Mouse (Mus musculus) stomach, postnatal 0 days (tissue): ENCODE results near the gene Il18bp. TPM values are rescaled to one million over a fixed set of nuclear protein-coding genes. Genes with fewer than 3 reads are reported as not detected.
"Not testable (repeated sequence)": the region's sequence is repeated elsewhere in the genome, so short reads cannot be mapped to it uniquely, and the experiment has no call there.

Experiments
- ATAC-seq: fragments of 200-750 bp; cut with Nextera tagmentation; 2 replicates; pipeline ENCODE4 v1.8.0; 2017; ENCODE audit not compliant: low FRiP score, low TSS enrichment
- DNase-seq: peaks from one replicate; pipeline ENCODE4 v3.0.0-alpha.2; 2016; ENCODE audit warnings: low spot score
- H3K27ac ChIP-seq: fragments of 300-500 bp; sonication (generic); replicated peaks from 2 replicates; pipeline ENCODE4 v1.5.1; 2014; ENCODE audit warnings: mild to moderate bottlenecking, control low read depth
- H3K27me3 ChIP-seq: fragments of 300-500 bp; sonication (generic); 2 replicates; pipeline ENCODE4 v1.6.1; 2014; ENCODE audit warnings: low read length; ENCODE audit not compliant: control insufficient read depth, insufficient read depth
- H3K36me3 ChIP-seq: fragments of 300-500 bp; sonication (generic); 2 replicates; pipeline ENCODE4 v1.6.1; 2014; ENCODE audit warnings: low read length, mixed read lengths; ENCODE audit not compliant: control insufficient read depth, insufficient read depth
- H3K4me1 ChIP-seq: fragments of 300-500 bp; sonication (generic); replicated peaks from 2 replicates; pipeline ENCODE4 v1.6.1; 2014; ENCODE audit warnings: antibody characterized with exemption; ENCODE audit not compliant: control insufficient read depth, insufficient read depth
- H3K4me2 ChIP-seq: fragments of 300-500 bp; sonication (generic); replicated peaks from 2 replicates; pipeline ENCODE4 v1.6.1; 2014; ENCODE audit warnings: low read depth, mild to moderate bottlenecking, control low read depth, moderate library complexity
- H3K4me3 ChIP-seq: fragments of 300-500 bp; sonication (generic); 2 replicates; pipeline ENCODE4 v1.5.1; 2014; ENCODE audit warnings: low read depth, low read length, control low read depth
- H3K9ac ChIP-seq: fragments of 300-500 bp; sonication (generic); 2 replicates; pipeline ENCODE4 v1.6.1; 2014; ENCODE audit warnings: mild to moderate bottlenecking, low read length, control low read depth, mixed read lengths
- H3K9me3 ChIP-seq: fragments of 300-500 bp; sonication (generic); 2 replicates; pipeline ENCODE4 v1.6.1; 2016; ENCODE audit warnings: low read length; ENCODE audit not compliant: control insufficient read depth
- CTCF ChIP-seq: IDR thresholded peaks from 2 replicates; pipeline ENCODE4 v1.5.1; 2016; ENCODE audit warnings: antibody characterized with exemption, low read depth, mild to moderate bottlenecking, moderate library complexity
- EP300 ChIP-seq: optimal IDR thresholded peaks from 2 replicates; pipeline ENCODE3; 2016; ENCODE audit warnings: antibody characterized with exemption
- WGBS: fragments of 180-500 bp; shearing (Covaris S2); extraction: QIAGEN DNeasy Blood & Tissue Kit; methylation state at CpG from one replicate; pipeline ENCODE4 v1.1.7; 2014; 5-methylcytosine and 5-hydroxymethylcytosine counted together
- polyA plus RNA-seq: library from polyadenylated mRNA; unstranded; fragments of >200 nt; fragmentation: Nextera tagmentation; extraction: Ambion mirVana; gene quantifications from 2 replicates; pipeline ENCODE4 v1.2.1, GENCODE M21; 2015

The Il18bp gene
- polyA plus RNA-seq, 1 experiment from 2014 or later, result 0.99 TPM

DNA sequence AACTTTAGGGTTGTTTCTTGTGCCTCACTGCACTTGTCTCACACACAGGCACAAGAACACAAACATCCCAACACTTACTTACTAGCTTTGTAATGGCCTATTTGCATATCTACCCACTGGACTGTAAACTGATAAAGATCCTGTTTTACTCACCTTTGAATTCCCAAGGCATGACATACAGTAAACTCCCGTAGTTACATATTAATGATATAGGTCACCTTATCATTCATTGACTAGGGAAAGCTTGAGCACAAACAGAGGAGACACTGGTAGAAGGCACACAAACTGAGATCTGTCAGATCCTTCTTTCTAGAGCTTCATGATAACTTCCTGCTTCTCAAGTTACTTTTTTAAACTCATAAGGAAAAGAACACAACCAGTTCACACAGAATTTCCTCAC lies 43.7 kb upstream of the Il18bp start:
- no peaks in the 10 kb centered on the region for H3K36me3 ChIP-seq
- no peak for DNase-seq
- peaks cover 7% of the 10 kb centered on the region; the same call in 1 of the 2 replicates for H3K4me1 ChIP-seq
- TF ChIP-seq CTCF, result no peak
- no peak for TF ChIP-seq EP300
- ATAC-seq, result no peak
- H3K4me2 ChIP-seq, result no peak overlapping the region
- no peak overlapping the region for H3K4me3 ChIP-seq
- no peak overlapping the region for H3K9ac ChIP-seq
- no peaks in the 10 kb centered on the region for H3K27me3 ChIP-seq
- 62% methylated on average over 1 of the region's 1 CpGs for WGBS
- no peaks in the 10 kb centered on the region for H3K9me3 ChIP-seq
- no peak overlapping the region for H3K27ac ChIP-seq

DNA sequence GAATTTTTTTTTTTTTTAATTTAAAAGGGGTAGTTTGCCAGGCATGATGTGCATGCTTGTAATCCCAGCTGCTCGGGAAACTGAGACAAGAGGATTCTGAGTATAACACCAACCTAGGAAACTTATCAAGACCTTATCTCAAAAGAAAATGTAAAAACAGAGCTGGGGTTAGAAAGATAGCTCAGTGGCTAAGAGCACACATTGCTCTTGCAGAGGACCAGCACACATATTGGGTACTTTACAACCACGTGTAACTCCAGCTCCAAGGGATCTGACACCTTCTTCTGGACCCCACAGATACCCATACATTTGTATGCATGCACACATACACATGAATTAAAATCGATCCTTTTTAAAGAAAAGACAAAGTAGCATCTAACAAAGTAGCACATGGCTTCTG lies 42.9 kb upstream of the Il18bp start:
- Histone ChIP-seq H3K4me2 (no peak overlapping the region), H3K4me1 (peaks cover 7% of the 10 kb centered on the region; the same call in 1 of the 2 replicates), H3K27me3 (no peaks in the 10 kb centered on the region), H3K9ac (no peak overlapping the region), H3K27ac (no peak overlapping the region), H3K36me3 (no peaks in the 10 kb centered on the region), H3K4me3 (no peak overlapping the region), H3K9me3 (no peaks in the 10 kb centered on the region)
- TF ChIP-seq CTCF (no peak), EP300 (no peak)
- 81% methylated on average over 3 of the region's 3 CpGs for WGBS
- no peak for DNase-seq
- no peak for ATAC-seq

DNA sequence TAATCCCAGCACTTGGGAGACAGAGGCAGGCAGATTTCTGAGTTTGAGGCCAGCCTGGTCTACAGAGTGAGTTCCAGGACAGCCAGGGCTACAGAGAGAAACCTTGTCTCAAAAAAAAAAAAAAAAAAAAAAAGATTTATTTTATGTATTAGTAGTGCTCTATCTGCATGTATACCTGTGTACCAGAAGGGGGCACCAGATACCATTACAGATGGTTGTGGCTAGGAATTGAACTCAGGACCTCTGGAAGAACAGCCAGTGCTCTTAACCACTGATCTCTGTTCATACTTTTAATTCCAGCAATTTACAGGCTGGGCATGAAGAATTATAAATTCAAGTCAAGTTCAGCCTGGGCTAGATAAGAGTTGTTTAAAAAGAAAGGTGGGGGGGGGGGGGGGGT lies 30.0 kb upstream of the Il18bp start:
- H3K9me3 ChIP-seq, DNase-seq, H3K27ac ChIP-seq, H3K4me1 ChIP-seq, H3K9ac ChIP-seq, H3K27me3 ChIP-seq, H3K4me3 ChIP-seq, H3K4me2 ChIP-seq, H3K36me3 ChIP-seq, ATAC-seq: not testable (repeated sequence)
- TF ChIP-seq CTCF, result peak; percentile 54

DNA sequence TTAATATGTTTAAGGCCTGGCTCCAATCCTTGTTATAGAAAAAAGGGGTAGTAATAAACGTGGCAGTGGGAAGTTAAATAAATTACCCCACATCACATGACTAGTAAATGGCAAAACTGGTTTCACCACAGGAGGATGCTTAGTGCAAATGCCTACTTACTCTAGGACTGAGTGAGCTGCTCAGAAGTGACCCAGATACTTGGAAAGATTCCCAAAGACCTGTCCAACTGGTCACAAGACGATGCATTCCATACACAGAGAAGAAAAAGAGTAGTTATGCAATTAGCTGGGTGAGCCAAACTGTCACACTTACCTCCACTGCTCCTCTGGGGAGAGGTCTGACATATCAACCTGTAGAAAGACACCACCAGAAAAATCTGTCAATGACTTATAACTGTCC lies 23.8 kb upstream of the Il18bp start:
- peaks cover 12% of the 10 kb centered on the region for H3K36me3 ChIP-seq
- no peaks in the 10 kb centered on the region for H3K9me3 ChIP-seq
- no peaks in the 10 kb centered on the region for H3K4me1 ChIP-seq
- no peak overlapping the region for H3K4me3 ChIP-seq
- no peak overlapping the region for H3K4me2 ChIP-seq
- DNase-seq (no peak), ATAC-seq (no peak)
- peak overlapping the region; percentile 45; the same call in 1 of the 2 replicates for H3K27ac ChIP-seq
- no peak for TF ChIP-seq CTCF
- no peak for TF ChIP-seq EP300
- H3K27me3 ChIP-seq, result no peaks in the 10 kb centered on the region
- WGBS, result 37% methylated on average over 2 of the region's 2 CpGs
- H3K9ac ChIP-seq, result no peak overlapping the region

DNA sequence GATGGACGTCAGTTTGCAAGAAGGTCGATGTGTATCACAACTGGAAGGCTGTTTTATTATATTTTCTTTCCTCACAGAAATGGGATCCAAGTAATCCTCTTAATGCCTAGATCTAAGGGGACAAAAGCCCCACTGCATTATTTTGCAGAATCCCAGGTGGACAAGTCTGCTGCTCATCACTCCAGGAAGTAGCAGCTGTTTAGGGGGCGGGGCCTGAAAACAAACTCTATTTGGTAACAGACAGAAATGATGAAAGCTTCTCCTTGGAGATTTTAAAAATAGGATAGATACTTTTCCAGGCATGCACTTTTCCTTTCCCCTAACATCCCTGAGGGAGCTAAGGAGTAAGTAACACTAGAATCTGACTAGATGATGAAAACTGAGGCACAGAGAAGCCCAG lies 18.8 kb upstream of the Il18bp start:
- TF ChIP-seq CTCF (no peak), EP300 (no peak)
- Histone ChIP-seq H3K4me1 (no peaks in the 10 kb centered on the region), H3K9ac (no peak overlapping the region), H3K9me3 (no peaks in the 10 kb centered on the region), H3K27ac (no peak overlapping the region), H3K36me3 (peaks cover 26% of the 10 kb centered on the region), H3K4me2 (no peak overlapping the region), H3K4me3 (no peak overlapping the region), H3K27me3 (no peaks in the 10 kb centered on the region)
- WGBS, result 95% methylated on average over 3 of the region's 3 CpGs
- ATAC-seq, result no peak
- DNase-seq, result no peak

DNA sequence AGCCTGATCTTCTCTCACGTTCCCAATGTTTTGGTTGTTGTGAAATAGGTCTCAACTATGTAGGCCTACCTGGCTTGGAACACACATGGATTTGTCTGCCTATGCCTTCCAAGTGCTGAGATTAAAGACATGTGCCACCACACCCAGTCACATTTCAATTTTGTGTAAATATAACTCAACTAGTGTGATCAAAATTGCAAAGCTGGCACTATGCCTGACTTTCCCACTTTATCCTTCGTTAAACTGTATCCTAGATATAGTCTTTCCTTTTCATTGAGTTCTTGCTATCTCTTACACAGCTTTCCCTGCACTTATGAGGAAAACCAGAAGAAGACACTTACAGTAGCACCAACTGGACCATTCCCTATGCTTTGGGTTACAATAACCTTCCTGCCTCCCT lies 17.0 kb upstream of the Il18bp start:
- Histone ChIP-seq H3K9me3 (no peaks in the 10 kb centered on the region), H3K27me3 (no peaks in the 10 kb centered on the region), H3K4me3 (no peak overlapping the region), H3K36me3 (peaks cover 26% of the 10 kb centered on the region), H3K9ac (no peak overlapping the region), H3K4me2 (no peak overlapping the region), H3K4me1 (no peaks in the 10 kb centered on the region), H3K27ac (no peak overlapping the region)
- no peak for ATAC-seq
- WGBS, result 53% methylated on average over 2 of the region's 2 CpGs
- no peak for DNase-seq
- TF ChIP-seq CTCF, result no peak
- no peak for TF ChIP-seq EP300
